Mouse (Mus musculus) ES-Bruce4 (cell line): ENCODE data around the gene Lysmd4.

ENCODE experiments used
- CTCF ChIP-seq: IDR thresholded peaks from one replicate; pipeline ENCODE4 v1.8.1; 2011; ENCODE audit warnings: low read depth, low read length
- EP300 ChIP-seq: IDR thresholded peaks from 2 replicates; pipeline ENCODE4 v1.6.1; 2011; ENCODE audit warnings: low read depth, low read length; ENCODE audit not compliant: insufficient read depth
- POLR2A ChIP-seq: IDR thresholded peaks from one replicate; pipeline ENCODE4 v1.8.1; 2011; ENCODE audit warnings: low read length; ENCODE audit not compliant: insufficient read depth

DNA sequence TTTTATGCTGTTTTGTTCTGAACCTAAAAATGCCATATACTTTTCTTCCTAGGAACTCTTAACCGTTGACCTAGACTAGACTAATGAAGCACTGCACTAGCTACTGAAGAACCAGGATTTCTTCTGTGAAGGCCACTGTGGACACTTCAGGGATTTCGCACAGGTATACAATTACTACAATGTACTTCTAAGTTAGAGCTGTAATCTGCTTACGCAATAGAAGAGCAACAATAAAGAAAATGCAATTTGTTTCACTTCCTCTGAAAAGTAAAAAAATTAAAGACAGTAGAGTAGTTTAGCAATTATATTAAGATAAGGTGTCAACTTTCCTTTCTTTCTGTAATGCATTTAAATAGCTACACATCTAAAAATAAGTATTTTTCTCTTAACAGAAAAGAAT lies 84.7 kb downstream of the Lysmd4 start:
- no peak for TF ChIP-seq CTCF
- TF ChIP-seq POLR2A: no peak
- no peak for TF ChIP-seq EP300
